Mouse (Mus musculus) forebrain, postnatal 0 days (tissue): Measurements from ENCODE around the gene Vmn2r76. TPM values are rescaled to one million over a fixed set of nuclear protein-coding genes. Genes with fewer than 3 reads are reported as not detected.
"Not testable (repeated sequence)": the region's sequence is repeated elsewhere in the genome, so short reads cannot be mapped to it uniquely, and the experiment has no call there.

Source experiments
- ATAC-seq: fragments of 200-750 bp; cut with Nextera tagmentation; 2 replicates; pipeline ENCODE4 v1.8.0; 2017; ENCODE audit warnings: mild to moderate bottlenecking, moderate library complexity
- DNase-seq: peaks from one replicate; pipeline ENCODE4 v3.0.0-alpha.2; 2015
- H3K27ac ChIP-seq: fragments of 300-500 bp; sonication (generic); 2 replicates; pipeline ENCODE4 v1.5.1; 2014; ENCODE audit warnings: low read depth, mild to moderate bottlenecking, antibody characterized with exemption, low read length, moderate library complexity, mixed read lengths
- H3K27me3 ChIP-seq: fragments of 300-500 bp; sonication (generic); 2 replicates; pipeline ENCODE4 v1.6.1; 2014; ENCODE audit warnings: mild to moderate bottlenecking, low read length, mixed read lengths; ENCODE audit not compliant: insufficient read depth
- H3K36me3 ChIP-seq: fragments of 300-500 bp; sonication (generic); 2 replicates; pipeline ENCODE4 v1.6.1; 2014; ENCODE audit warnings: mild to moderate bottlenecking, moderate library complexity; ENCODE audit not compliant: insufficient read depth
- H3K4me1 ChIP-seq: fragments of 300-500 bp; sonication (generic); 2 replicates; pipeline ENCODE4 v1.6.1; 2014; ENCODE audit warnings: antibody characterized with exemption; ENCODE audit not compliant: insufficient read depth
- H3K4me2 ChIP-seq: fragments of 300-500 bp; sonication (generic); 2 replicates; pipeline ENCODE4 v1.6.1; 2014; ENCODE audit warnings: low read depth, mild to moderate bottlenecking, moderate library complexity
- H3K4me3 ChIP-seq: fragments of 300-500 bp; sonication (generic); 2 replicates; pipeline ENCODE4 v1.5.1; 2014; ENCODE audit warnings: low read depth, low read length, mixed read lengths
- H3K9ac ChIP-seq: fragments of 300-500 bp; sonication (generic); 2 replicates; pipeline ENCODE4 v1.6.1; 2014; ENCODE audit warnings: mild to moderate bottlenecking
- H3K9me3 ChIP-seq: fragments of 300-500 bp; sonication (generic); 2 replicates; pipeline ENCODE4 v1.6.1; 2016; ENCODE audit warnings: low read length
- CTCF ChIP-seq: sonication (generic); IDR thresholded peaks from 2 replicates; pipeline ENCODE4 v1.5.1; 2016; ENCODE audit warnings: antibody characterized with exemption, control low read depth, low read depth
- WGBS: fragments of 180-500 bp; shearing (Covaris S2); extraction: QIAGEN DNeasy Blood & Tissue Kit; methylation state at CpG from one replicate; pipeline ENCODE4 v1.1.7; 2014; 5-methylcytosine and 5-hydroxymethylcytosine counted together
- polyA plus RNA-seq: library from polyadenylated mRNA; unstranded; fragments of >200 nt; fragmentation: Nextera tagmentation; extraction: Ambion mirVana; gene quantifications from 2 replicates; pipeline ENCODE4 v1.2.1, GENCODE M21; 2015
- total RNA-seq: library from RNA; depleted of rRNA; stranded (reverse); fragments of >200 nt; gene quantifications from 2 replicates; pipeline ENCODE4 v1.2.3, GENCODE M21; 2014; rRNA removed

Gene Vmn2r76
- not detected in 2 replicates for total RNA-seq
- polyA plus RNA-seq: not detected in 2 replicates

DNA sequence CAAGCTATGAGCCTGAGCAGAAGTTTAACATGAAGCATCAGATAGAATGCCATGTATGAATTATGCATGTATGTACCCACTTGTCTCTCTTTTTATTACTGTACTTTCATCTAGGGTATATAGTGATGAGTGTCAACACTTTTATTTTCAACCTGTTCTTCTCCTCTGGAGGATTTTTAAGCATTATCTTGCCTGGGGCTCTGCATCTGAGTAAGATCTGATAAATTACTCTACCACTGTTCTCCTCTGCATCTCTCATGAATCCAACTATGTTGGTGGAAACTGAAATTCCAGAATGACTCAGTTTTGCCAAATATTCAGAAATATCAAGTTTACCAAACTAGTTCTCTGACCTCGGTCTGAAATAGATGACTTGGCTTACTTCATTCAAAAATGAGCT lies at the start of gene Vmn2r76:
Gene Vmn2r76, minus strand, starts transcription at position 101 of the 400 bp plus-strand sequence.
- Histone ChIP-seq H3K27me3 (no peaks in the 10 kb centered on the region), H3K9me3 (no peaks in the 10 kb centered on the region), H3K4me3 (no peak within 1 kb of the TSS), H3K27ac (no peak within 1 kb of the TSS), H3K9ac (no peak within 1 kb of the TSS), H3K4me1 (no peaks in the 10 kb centered on the region), H3K4me2 (no peak within 1 kb of the TSS), H3K36me3 (no peaks in the 10 kb centered on the region)
- WGBS: 74% methylated on average over 1 of the region's 1 CpGs
- ATAC-seq: no peak
- no peak for TF ChIP-seq CTCF
- DNase-seq: no peak

DNA sequence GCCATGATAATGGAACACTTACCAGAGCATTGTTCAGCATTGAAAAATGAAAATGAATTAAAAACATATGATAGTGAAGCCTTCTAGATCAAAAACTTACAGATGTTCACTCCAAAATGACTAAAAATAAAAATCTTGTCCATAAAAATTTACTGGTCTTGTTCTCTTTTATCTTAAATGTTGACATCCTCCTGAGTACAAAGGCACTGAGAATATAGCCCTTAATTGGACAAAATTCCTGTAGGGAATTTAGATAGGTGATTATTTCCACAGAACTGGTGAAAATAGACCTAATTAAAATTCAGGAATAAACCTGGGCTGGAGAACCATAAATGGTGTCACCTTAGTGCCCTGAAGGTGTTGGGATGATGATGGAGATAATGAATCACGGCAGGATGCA lies 31.0 kb upstream of the Vmn2r76 start, which contains the start of gene Olfr310:
Gene Olfr310, minus strand, starts transcription at position 101 of the 400 bp plus-strand sequence.
- H3K4me3 ChIP-seq: no peak within 1 kb of the TSS
- H3K4me2 ChIP-seq: no peak within 1 kb of the TSS
- TF ChIP-seq CTCF: no peak
- H3K36me3 ChIP-seq: no peaks in the 10 kb centered on the region
- no peak within 1 kb of the TSS for H3K9ac ChIP-seq
- DNase-seq (no peak), ATAC-seq (no peak)
- H3K4me1 ChIP-seq: no peaks in the 10 kb centered on the region
- H3K27me3 ChIP-seq: no peaks in the 10 kb centered on the region
- no peak within 1 kb of the TSS for H3K27ac ChIP-seq
- no peaks in the 10 kb centered on the region for H3K9me3 ChIP-seq
- 72% methylated on average over 1 of the region's 1 CpGs for WGBS

DNA sequence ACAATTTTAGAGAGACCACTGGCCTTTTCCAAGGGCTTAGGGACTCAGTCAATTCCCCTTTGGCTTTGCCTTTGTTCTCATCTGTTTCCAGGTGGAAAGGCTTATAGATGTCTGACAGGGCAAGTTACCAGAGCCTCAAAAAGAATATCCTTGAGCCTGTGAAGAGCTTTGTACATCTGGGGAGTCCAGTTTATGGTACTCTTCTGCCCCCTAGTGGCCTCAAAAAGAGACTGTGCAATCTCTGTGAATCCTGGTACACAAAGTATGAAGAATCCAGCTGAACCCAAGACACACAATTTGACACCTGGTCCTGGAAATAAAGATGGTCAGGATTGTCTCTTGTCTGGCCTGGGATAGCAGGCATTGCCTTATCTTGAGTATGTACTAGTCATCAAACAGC lies 34.8 kb downstream of the Vmn2r76 start:
- no peaks in the 10 kb centered on the region for H3K4me1 ChIP-seq
- no peak overlapping the region for H3K4me3 ChIP-seq
- H3K4me2 ChIP-seq: no peak overlapping the region
- ATAC-seq (no peak), DNase-seq (no peak)
- no peaks in the 10 kb centered on the region for H3K36me3 ChIP-seq
- H3K9ac ChIP-seq: no peak overlapping the region
- peak; percentile 26; the same call in 1 of the 2 replicates for TF ChIP-seq CTCF
- no peaks in the 10 kb centered on the region for H3K27me3 ChIP-seq
- H3K9me3 ChIP-seq: no peaks in the 10 kb centered on the region
- no peak overlapping the region for H3K27ac ChIP-seq

DNA sequence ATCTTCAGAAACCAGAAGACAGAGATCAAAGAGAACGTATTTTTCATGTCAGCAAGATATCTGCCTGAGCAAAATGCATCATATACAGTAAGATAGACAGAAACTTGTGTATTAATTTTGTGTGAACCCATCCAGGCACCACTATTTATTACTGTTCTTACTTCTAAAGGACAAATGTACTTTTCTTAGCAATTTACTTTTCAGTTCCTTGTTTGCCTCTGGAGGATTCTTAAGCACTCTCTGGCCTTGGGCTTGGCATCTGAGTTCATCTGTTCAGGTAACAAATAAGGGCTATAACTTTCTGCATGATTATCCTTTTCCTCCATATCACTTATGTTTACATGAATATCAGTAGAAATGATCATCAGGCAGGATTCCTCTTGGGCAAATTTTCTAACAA lies 74.4 kb downstream of the Vmn2r76 start, which contains the start of gene Vmn2r75:
Gene Vmn2r75, minus strand, starts transcription at position 101 of the 400 bp plus-strand sequence.
- H3K27ac ChIP-seq, H3K9ac ChIP-seq, H3K36me3 ChIP-seq, H3K4me3 ChIP-seq, ATAC-seq, DNase-seq, H3K4me2 ChIP-seq, H3K4me1 ChIP-seq, H3K27me3 ChIP-seq, H3K9me3 ChIP-seq: not testable (repeated sequence)
- WGBS: 67% methylated on average over 1 of the region's 1 CpGs

Other genes starting within 250 kb of the Vmn2r76 start
- not detected in 2 replicates for gene Vmn2r75, start 74.5 kb downstream of the Vmn2r76 start, total RNA-seq
- not detected in 2 replicates for gene Vmn2r75, start 74.5 kb downstream of the Vmn2r76 start, polyA plus RNA-seq
- gene Olfr310, start 30.9 kb upstream of the Vmn2r76 start, total RNA-seq: not detected in 2 replicates
- gene Olfr310, start 30.9 kb upstream of the Vmn2r76 start, polyA plus RNA-seq: not detected in 2 replicates
- not detected in 2 replicates for gene Olfr309, start 67.4 kb upstream of the Vmn2r76 start, total RNA-seq
- not detected in 2 replicates for gene Olfr309, start 67.4 kb upstream of the Vmn2r76 start, polyA plus RNA-seq
- not detected in 2 replicates for gene Olfr308, start 79.3 kb upstream of the Vmn2r76 start, total RNA-seq
- gene Olfr308, start 79.3 kb upstream of the Vmn2r76 start, polyA plus RNA-seq: not detected in 2 replicates
- gene Olfr307, start 91.3 kb upstream of the Vmn2r76 start, total RNA-seq: not detected in 2 replicates
- not detected in 2 replicates for gene Olfr307, start 91.3 kb upstream of the Vmn2r76 start, polyA plus RNA-seq
- gene Olfr305, start 120.6 kb upstream of the Vmn2r76 start, total RNA-seq: not detected in 2 replicates
- not detected in 2 replicates for gene Olfr305, start 120.6 kb upstream of the Vmn2r76 start, polyA plus RNA-seq
- not detected in 2 replicates for gene Olfr304, start 140.3 kb upstream of the Vmn2r76 start, total RNA-seq
- not detected in 2 replicates for gene Olfr304, start 140.3 kb upstream of the Vmn2r76 start, polyA plus RNA-seq
- not detected in 2 replicates for gene Olfr303, start 151.5 kb upstream of the Vmn2r76 start, total RNA-seq
- gene Olfr303, start 151.5 kb upstream of the Vmn2r76 start, polyA plus RNA-seq: not detected in 2 replicates
- gene Olfr301, start 157.5 kb upstream of the Vmn2r76 start, total RNA-seq: not detected in 2 replicates
- not detected in 2 replicates for gene Olfr301, start 157.5 kb upstream of the Vmn2r76 start, polyA plus RNA-seq
- not detected in 2 replicates for gene Olfr299, start 213.6 kb upstream of the Vmn2r76 start, total RNA-seq
- gene Olfr299, start 213.6 kb upstream of the Vmn2r76 start, polyA plus RNA-seq: not detected in 2 replicates
- gene Olfr298, start 246.2 kb upstream of the Vmn2r76 start, total RNA-seq: not detected in 2 replicates
- not detected in 2 replicates for gene Olfr298, start 246.2 kb upstream of the Vmn2r76 start, polyA plus RNA-seq